14 mouse cellular contexts compared by ENCODE assay signal in the genomic region with DNA sequence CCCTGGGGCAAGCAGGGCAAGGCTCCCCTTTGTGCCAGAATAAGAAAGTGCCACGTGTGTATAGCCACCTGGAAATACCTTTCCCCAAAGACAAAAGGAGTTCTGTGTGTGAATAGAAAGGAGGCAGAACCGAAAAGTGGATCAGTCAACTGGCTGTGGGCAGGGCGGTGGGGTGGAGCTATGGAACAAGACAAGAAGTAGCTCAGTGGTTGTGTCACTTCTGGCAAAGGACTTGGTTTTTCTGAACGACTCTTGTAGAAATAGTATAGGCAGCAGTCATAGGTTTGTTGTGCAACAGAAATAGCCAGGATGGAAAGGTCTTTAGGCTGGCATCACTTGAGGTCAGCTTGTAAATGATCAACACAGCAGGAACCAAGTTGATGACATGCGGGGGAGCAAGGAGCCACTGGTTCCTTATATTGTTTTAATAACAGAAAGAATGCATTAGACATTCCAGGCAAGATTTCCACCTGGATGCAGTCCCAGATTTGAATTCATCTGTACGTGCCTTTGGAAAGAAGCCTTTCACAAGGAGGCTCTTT.
A peak's percentile ranks its signal among the peaks of the same experiment; 100 is the strongest.
DNase-seq lines count a peak whose midpoint lies in the region; ATAC-seq and TF ChIP-seq lines count a peak whose summit lies in the region.
"Had no signal": no experiment of that assay in that cellular context is flagged by ENCODE, and none has a peak within 500 bp of the region (broad histone marks: within the 10 kb centered on the region; RNA-seq: fewer than 3 reads in every experiment).

No protein-coding gene starts in this region.

- H3K9me3 ChIP-seq in kidney, embryonic 14.5 days (ENCODE audit: control insufficient read depth, low read length) = no peaks in the 10 kb centered on the region
- H3K9me3 ChIP-seq in stomach, postnatal 0 days (ENCODE audit: control insufficient read depth, low read length) = no peaks in the 10 kb centered on the region
- H3K9me3 ChIP-seq: heart, embryonic 12.5 days; midbrain, embryonic 10.5 days had no signal

- no peak overlapping the region for H3K4me2 ChIP-seq in kidney, embryonic 14.5 days (replicated peaks; ENCODE audit: low read depth, low read length)
- no peak overlapping the region for H3K4me2 ChIP-seq in stomach, postnatal 0 days (replicated peaks; ENCODE audit: low read depth)
- H3K4me2 ChIP-seq: heart, embryonic 12.5 days had no signal

- H3K27ac ChIP-seq in kidney, embryonic 14.5 days (ENCODE audit: low read depth, low read length) = no peak overlapping the region
- no peak overlapping the region for H3K27ac ChIP-seq in stomach, postnatal 0 days (replicated peaks)
- H3K27ac ChIP-seq: midbrain, embryonic 10.5 days had no signal

- WGBS in kidney, embryonic 14.5 days = 72% methylated on average over 6 of the region's 6 CpGs
- WGBS in lung, adult 2 months = 57% methylated on average over 6 of the region's 6 CpGs
- WGBS in stomach, postnatal 0 days = 45% methylated on average over 6 of the region's 6 CpGs

- peak; percentile 14 for DNase-seq in kidney, postnatal 14 days
- DNase-seq in adipocyte (ENCODE audit: low spot score) = peak; percentile 58
- peak; percentile 6 for DNase-seq in lung, adult 2 months
- DNase-seq in stomach, postnatal 0 days (ENCODE audit: low spot score) = peak; percentile 46
- DNase-seq in spleen, postnatal 14 days (ENCODE audit: low spot score in 2 of 2) = no peak
- no peak for DNase-seq in urinary bladder, postnatal 4 days (ENCODE audit: low spot score in 2 of 2)
- DNase-seq: cerebellum, adult 11-12 months; forebrain, postnatal 0 days; gastrocnemius, postnatal 14 days; layer of hippocampus, adult 9-11 months; left cerebral cortex, postnatal 4 days had no signal

- H3K4me1 ChIP-seq in kidney, embryonic 14.5 days (ENCODE audit: control insufficient read depth, insufficient read depth, low read length) = no peaks in the 10 kb centered on the region
- H3K4me1 ChIP-seq in lung, adult 2 months (ENCODE audit: control insufficient read depth, insufficient read depth, low read length) = peaks cover 6% of the 10 kb centered on the region; the same call in 1 of the 2 replicates
- H3K4me1 ChIP-seq in stomach, postnatal 0 days (replicated peaks; ENCODE audit: control insufficient read depth, insufficient read depth) = 0 out of 2 replicates have a peak, but pooled peaks cover 3% of the 10 kb centered on the region
- H3K4me1 ChIP-seq: heart, embryonic 12.5 days; midbrain, embryonic 10.5 days had no signal

- no peak for TF ChIP-seq POLR2A in lung, adult 2 months (IDR thresholded peaks at IDR 0.05; ENCODE audit: borderline replicate concordance, extremely low read depth, low read depth, low read length)

- H3K36me3 ChIP-seq in kidney, embryonic 14.5 days (ENCODE audit: control insufficient read depth, insufficient read depth, low read length) = no peaks in the 10 kb centered on the region
- H3K36me3 ChIP-seq in stomach, postnatal 0 days (ENCODE audit: control insufficient read depth, insufficient read depth, low read length) = no peaks in the 10 kb centered on the region
- H3K36me3 ChIP-seq: heart, embryonic 12.5 days; midbrain, embryonic 10.5 days had no signal

- ATAC-seq in kidney, embryonic 14.5 days (ENCODE audit: low FRiP score, low TSS enrichment) = no peak
- ATAC-seq in stomach, postnatal 0 days (ENCODE audit: low FRiP score, low TSS enrichment) = peak; percentile 91
- ATAC-seq: forebrain, postnatal 0 days had no signal

- TF ChIP-seq EP300 in stomach, postnatal 0 days (optimal IDR thresholded peaks at IDR 0.05) = no peak

- no peak overlapping the region for H3K9ac ChIP-seq in kidney, embryonic 14.5 days (ENCODE audit: low read depth, low read length)
- H3K9ac ChIP-seq in stomach, postnatal 0 days (ENCODE audit: low read length) = no peak overlapping the region
- H3K9ac ChIP-seq: forebrain, postnatal 0 days; heart, embryonic 12.5 days had no signal

- no peaks in the 10 kb centered on the region for H3K27me3 ChIP-seq in kidney, embryonic 14.5 days (ENCODE audit: control insufficient read depth, insufficient read depth, low read length)
- H3K27me3 ChIP-seq in stomach, postnatal 0 days (ENCODE audit: control insufficient read depth, insufficient read depth, low read length) = no peaks in the 10 kb centered on the region
- H3K27me3 ChIP-seq: heart, embryonic 12.5 days had no signal

- TF ChIP-seq CTCF in lung, adult 2 months (IDR thresholded peaks at IDR 0.05; ENCODE audit: insufficient read depth, low read length) = no peak
- no peak for TF ChIP-seq CTCF in stomach, postnatal 0 days (IDR thresholded peaks at IDR 0.05; ENCODE audit: low read depth)

- no peak overlapping the region for H3K4me3 ChIP-seq in kidney, embryonic 14.5 days (ENCODE audit: low read length)
- no peak overlapping the region for H3K4me3 ChIP-seq in lung, adult 2 months (replicated peaks; ENCODE audit: extremely low read depth, low read depth, low read length)
- no peak overlapping the region for H3K4me3 ChIP-seq in stomach, postnatal 0 days (ENCODE audit: low read depth, low read length)
- H3K4me3 ChIP-seq: heart, embryonic 12.5 days; midbrain, embryonic 10.5 days had no signal

Comparison
In these comparisons a context has a peak if more than half of its experiments do, and no peak if none do; other contexts are left out.
1. DNase-seq: peak in kidney, postnatal 14 days (single experiment), adipocyte (single experiment), lung, adult 2 months (single experiment) and stomach, postnatal 0 days (single experiment); none in spleen, postnatal 14 days (0 of 2) and urinary bladder, postnatal 4 days (0 of 2).